Mouse (Mus musculus) B cell, adult 2 months (primary cell): ENCODE measurements around the gene Jup.
"Not testable (repeated sequence)": the region's sequence is repeated elsewhere in the genome, so short reads cannot be mapped to it uniquely, and the experiment has no call there.

Experiments
- DNase-seq, 2 experiments: peaks; one replicate each; pipeline ENCODE4 v3.0.0; 2022

The Jup gene

GRCm38 (mm10) chr11:100389931-100390445 lies 7.6 kb downstream of the Jup start:
- no peak for DNase-seq

DNA sequence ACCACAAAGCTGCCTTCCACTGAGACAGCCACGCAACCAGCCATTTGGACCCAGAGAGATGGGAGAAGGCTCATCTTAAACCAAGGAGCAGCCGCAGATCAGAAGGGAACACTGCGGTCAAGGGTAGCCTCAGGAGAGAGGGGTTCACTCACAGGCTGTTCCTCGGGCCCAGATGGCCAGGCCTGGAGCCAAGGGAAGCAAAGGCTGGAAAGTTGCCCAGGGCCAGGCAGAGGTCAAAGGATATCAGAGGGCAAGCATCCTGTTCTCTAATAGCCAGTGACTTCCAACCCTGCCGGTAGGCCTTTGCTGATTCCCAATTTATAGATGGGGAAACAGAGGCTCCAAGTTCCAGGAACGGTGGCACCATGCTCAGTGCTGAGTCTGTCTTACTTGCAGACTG lies 9.0 kb downstream of the Jup start:
- no peak for DNase-seq

DNA sequence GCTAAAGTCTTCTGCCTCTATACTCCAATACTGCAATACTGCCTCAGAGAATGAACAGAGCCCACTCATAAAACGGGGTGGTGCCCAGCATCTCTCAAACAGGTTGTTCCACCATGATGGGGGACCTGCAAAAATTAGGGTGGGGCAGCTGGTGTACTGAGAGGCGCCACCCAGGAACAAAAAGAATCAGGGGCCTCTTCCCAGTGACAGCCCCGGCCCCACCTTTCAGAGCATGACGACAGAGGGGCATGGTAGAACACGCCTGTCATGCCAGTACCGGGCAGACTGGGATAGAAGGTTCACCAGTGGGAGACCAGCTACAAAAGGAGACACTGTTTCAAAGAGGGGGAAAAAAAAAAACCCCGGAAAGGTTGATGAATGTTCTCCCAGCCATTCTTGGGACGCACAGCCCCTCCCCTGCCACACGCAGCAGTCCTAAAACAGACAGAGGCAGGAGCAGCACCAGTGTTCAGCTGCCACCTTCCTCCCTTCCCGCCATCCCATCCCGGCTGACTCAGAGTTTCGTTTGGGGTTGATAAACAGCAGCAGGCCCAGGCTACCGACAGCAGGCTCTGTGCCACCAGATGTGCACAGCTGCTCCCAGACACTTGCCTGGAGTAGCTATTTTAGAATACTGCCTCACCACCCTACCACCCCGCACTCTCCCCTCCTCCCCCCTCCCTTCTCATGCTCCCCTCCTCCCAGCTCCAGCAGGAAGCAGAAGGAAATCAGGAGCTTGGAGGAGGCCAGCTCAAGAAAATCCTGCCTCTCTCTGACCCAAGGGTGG lies 9.8 kb downstream of the Jup start:
- no peak for DNase-seq

GRCm38 (mm10) chr11:100387111-100387510 lies 10.5 kb downstream of the Jup start:
- DNase-seq: no peak

DNA sequence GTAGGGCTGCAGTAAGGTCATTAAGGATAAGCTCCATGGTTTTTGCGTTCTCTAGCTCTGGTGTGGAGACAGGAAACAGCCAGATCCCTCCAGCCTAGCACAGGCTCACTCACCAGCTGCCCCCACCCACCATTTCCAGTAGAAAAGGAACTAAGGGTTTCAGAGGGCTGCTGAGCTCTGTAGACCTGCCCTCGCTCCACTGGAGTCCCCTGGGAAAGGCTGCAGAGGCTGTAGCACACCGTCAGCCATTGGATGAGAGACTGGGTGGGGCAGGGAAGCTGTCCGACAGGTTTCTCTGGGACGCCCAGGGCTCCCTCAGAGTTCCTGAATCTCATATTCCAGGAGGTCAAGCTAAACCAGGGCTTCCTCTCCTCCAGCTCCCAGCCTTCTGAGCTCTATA lies 11.0 kb downstream of the Jup start:
- DNase-seq: peak in 1 of 2 experiments; percentile 24

DNA sequence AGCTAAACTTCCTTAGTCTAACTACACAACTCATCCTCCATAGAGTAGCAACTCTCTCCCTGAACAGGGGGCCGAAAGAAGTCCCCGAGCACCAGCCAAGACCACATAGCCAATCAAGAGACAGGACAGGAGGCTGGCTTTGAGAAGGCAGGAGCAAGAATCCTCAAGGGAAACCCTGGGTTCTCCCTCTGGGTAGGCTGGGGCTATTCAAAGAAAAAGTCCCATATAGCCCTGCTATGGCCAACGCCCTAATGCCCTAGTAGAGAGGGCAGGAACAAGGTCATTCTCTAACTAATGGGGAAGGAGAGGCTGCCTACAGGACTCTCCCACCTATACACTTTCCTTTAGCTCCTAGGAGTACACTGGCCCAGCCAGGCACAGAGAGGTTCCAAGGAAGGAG lies 12.5 kb downstream of the Jup start:
- no peak for DNase-seq

GRCm38 (mm10) chr11:100382682-100383081 lies 14.9 kb downstream of the Jup start:
- no peak for DNase-seq

- DNase-seq: no peak
Observed at GRCm38 (mm10) chr11:100379311-100379710, 18.3 kb downstream of the Jup start.

DNA sequence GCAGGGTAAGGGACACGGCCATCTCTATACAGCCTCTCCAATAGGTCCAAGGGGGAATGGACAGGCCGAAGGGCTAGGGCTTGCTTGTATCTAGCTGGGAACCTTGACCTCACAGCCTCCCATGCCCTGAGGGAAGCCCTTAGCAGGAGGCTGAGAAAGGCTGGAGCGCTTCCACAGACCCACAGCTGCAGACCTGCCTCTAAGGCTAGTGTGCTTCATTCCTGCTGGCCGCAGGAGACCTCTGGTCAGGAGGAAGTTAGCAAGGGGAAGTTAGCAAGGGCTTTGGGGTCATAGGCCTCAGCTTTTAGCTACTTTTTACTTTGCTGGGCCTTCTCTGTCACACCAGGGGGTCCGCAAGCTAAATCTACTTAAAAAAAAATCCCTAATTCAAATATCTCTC lies 19.1 kb downstream of the Jup start:
- no peak for DNase-seq

DNA sequence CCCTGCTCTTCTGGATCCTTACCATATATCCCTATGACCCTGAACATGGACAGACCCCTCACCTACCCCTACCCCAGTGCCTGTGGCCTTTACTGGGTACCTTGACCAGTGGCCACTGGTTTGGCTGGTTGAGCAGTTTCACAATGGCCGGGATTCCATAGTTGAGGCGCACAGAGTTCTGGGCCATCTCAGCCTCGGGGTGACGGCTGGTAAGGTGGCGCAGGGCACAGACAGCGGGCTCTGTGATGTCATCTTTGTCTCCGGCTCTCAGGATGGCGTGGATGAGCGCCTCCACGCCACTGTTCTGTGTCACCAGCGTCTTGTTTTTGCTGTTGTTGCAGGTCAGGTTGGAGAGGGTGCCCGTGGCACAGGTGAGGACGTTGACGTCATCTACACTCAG lies 19.6 kb downstream of the Jup start:
- no peak for DNase-seq

DNA sequence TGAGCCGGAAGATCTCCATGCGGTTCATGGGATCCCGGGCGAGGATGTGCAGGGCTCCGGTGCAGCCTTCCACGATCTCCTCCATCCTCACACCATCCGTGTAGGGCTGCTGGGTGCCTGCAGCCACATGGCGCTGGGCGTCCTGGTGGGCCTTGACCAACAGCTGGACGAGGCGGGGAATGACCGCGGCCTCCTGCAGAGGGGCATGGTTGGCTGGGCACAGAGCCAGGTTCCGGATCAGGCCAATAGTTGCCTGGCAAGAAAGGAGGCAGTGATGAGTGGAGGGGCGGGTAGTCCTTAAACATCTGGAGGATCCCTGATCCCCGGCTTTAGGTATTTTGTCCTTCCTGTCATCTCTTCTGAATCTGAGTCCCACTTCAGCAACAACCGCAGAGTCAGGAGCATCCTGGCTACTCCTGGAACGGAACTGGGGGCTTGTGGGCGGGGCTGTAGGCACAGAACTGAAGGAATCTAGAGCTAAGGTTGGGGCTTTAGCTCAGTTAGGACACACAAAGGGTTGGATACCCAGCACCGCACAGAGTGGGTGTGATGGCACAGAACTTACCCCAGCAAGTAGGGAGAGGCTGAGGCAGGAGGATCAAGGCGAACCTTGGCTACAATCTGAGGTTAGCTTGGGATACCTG lies 20.7 kb downstream of the Jup start:
- DNase-seq: no peak

GRCm38 (mm10) chr11:100376005-100376404 lies 21.6 kb downstream of the Jup start:
- DNase-seq: no peak

GRCm38 (mm10) chr11:100375127-100375526 lies 22.4 kb downstream of the Jup start:
- DNase-seq: no peak

DNA sequence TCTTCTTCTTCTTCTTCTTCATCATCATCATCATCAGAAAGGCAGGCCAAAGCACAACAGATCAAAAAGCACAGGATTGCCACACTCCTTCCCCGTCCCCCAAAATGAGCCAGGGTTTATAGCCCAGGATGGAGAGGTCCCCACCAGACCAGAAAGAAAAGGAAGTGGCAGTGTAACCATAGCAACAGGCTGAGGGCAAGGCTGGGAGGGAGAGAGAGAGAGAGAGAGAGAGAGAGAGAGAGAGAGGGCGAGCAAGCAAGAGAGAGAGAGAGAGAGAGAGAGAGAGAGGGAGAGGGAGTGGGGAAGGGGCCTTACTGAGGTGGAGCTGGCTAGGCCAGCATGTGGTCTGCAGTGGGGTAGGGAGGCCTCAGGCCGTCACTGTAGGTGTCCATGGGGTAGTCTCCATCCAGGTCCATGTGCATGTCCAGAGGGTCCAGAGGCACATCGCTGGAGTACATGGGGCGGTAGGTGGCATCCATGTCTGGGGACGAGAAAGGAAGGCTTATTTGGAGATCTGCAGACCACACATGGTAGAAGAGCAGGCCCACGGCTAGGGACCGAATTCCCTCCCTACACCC lies 25.5 kb downstream of the Jup start:
- no peak for DNase-seq

DNA sequence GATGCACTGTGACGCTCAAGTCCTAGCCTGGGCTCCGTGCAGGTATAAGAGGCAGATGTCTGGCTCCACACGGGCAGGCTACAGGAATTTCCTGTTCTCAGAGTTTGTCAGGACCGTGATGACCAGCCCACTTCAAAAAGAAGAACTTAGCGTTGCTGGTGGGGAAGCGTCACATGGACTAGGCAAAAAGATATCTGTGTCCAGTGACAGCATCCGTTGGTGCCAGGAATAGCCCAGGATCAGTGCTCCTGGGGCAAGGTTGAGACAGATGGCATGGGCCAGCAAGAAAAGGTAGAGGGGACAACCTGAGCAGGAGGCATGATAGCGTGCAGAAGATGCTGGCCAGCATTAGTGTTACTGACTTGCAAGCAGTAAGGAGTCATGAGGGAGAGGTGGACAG lies 27.7 kb downstream of the Jup start:
- no peak for DNase-seq

- no peak for DNase-seq
Observed at GRCm38 (mm10) chr11:100369145-100369544, 28.4 kb downstream of the Jup start.

- peak; percentile 66 to 68 for DNase-seq
Observed at GRCm38 (mm10) chr11:100362979-100363562, 34.5 kb downstream of the Jup start.

DNA sequence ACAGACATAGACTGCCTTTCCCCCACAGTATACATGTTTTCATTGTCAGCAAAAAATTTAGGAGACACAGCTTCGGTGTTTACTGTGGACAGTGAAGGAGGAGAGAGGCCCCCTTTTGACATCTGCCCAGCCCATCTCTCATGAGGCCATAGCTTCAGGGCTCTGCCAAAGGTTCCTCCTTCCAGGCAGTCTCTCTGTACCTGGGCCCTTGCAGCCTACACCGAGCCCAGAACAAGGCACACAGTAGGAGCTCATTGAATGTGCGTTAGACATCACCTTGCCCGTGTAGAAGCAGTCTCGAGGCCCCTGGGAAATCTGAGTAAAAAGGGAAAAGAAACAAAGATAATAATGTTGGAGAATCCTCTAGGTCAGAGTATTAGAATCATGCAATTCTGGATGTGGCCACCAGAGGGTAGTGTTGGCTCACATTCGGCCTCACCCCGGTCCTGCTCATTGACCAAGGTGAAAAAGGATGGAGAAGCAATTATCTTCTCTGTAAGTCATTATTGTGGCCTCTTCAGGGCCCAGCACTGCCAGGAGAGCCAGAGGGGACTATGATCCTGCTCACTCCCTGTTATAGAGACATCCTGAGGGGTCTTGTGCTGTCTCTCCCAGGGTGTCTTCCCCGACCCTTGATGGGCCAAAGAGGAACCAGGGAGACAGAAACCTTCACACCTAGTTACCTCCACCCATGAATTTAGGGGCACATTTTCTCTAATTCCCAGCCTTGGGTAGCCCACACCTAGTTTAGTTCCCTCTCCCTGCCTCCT lies 35.2 kb downstream of the Jup start:
- DNase-seq: peak; percentile 87

DNA sequence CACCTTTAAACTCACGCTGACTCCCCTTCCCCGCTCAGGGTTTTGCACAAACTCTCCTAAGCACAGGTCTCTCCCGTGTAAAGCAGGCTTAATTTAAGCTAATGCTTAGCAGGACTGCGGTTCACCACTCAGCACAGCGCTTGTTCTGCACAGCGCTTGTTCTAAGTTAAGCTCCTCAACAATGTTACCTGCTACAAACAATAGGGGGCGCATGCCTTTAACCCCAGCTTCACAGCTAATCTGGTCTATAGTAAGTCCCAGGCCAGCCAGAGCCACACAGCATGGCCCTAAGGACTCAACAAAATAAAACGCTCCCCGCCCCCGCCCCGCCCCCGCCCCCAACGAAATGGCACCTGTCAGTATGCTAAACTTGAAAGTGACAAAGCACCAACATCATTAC lies 36.5 kb downstream of the Jup start:
- not testable (repeated sequence) for DNase-seq

DNA sequence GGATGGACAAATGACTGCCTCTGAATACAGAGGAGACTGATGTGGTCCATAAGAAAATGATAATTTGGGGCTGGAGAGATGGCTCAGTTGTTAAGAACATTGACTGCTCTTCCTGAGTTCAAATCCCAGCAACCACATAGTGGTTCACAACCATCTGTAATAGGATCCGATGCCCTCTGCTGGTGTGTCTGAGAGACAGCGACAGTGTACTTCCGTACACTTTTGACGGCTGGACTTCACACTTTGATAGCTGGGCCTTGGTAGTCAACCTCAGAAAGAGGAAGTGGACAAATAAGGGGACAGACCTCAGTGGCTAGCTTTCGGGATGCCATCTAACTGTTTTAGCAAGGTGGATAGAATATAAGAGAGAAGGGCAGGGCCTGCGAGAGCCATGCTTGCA lies 37.4 kb downstream of the Jup start:
- no peak for DNase-seq

DNA sequence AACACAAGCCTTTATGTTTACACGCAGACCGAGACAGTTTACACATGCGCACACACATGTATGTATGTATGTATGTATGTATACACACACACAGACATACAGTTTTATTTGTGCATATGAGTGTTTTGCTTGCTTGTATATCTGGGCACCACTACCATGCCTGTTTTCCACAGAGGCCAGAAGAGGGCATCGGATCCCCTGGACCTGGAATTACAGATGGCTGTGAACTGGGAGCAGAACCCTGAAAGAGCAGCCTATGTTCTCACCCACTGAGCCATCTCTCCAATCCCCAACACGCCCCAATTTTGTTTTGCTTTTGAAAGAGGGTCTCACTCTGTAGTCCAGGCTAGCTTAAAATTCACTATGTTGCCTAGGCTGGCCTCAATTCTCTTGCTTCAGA lies 40.2 kb downstream of the Jup start:
- DNase-seq: no peak

DNA sequence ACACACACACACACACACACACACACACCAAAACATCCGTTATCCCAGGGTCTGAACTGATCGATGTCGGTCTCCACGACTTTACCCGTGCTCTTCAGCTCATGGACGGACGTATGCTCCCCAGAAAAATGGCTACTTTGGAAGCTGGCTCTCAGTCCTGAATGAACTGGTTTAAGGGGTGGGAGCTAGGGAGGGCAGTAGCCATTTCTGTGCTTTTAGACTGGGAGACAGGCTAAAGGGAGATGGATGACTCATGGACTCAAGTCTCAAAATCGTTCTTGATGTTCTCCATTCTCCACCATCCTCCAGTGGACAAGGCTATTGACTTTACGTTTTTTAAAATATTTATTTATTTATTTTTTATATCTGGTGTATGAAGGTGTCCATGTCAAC lies 40.7 kb downstream of the Jup start:
- DNase-seq: no peak
